Mouse (Mus musculus) E14TG2a.4 (cell line): ENCODE results near the gene Calm1.
A peak's percentile ranks its signal among the peaks of the same experiment; 100 is the strongest.
"Not testable (repeated sequence)": the region's sequence is repeated elsewhere in the genome, so short reads cannot be mapped to it uniquely, and the experiment has no call there.

ENCODE experiments used
- H3K27me3 ChIP-seq: 2 replicates; pipeline ENCODE4 v1.6.1; 2014; ENCODE audit warnings: low read length, control low read depth; ENCODE audit not compliant: insufficient read depth
- H3K36me3 ChIP-seq: 2 replicates; pipeline ENCODE4 v1.6.1; 2014; ENCODE audit warnings: low read length, control low read depth; ENCODE audit not compliant: insufficient read depth
- H3K4me1 ChIP-seq: replicated peaks from 2 replicates; pipeline ENCODE4 v1.6.1; 2014; ENCODE audit warnings: low read depth, low read length, control low read depth
- H3K4me3 ChIP-seq: replicated peaks from 2 replicates; pipeline ENCODE4 v1.5.1; 2014; ENCODE audit warnings: mild to moderate bottlenecking, low read length
- H3K9me3 ChIP-seq: 2 replicates; pipeline ENCODE4 v1.6.1; 2014; ENCODE audit warnings: low read length, control low read depth
- CTCF ChIP-seq: conservative IDR thresholded peaks from 2 replicates; pipeline ENCODE4 v1.5.1; 2014; ENCODE audit warnings: low read length
- NANOG ChIP-seq: IDR thresholded peaks from 2 replicates; pipeline ENCODE4 v1.6.1; 2014; ENCODE audit warnings: borderline replicate concordance, low read length, mixed read lengths
- POU5F1 ChIP-seq: IDR thresholded peaks from 2 replicates; pipeline ENCODE4 v1.6.1; 2014; ENCODE audit warnings: low read length, borderline replicate concordance

The Calm1 gene

GRCm38 (mm10) chr12:100167931-100168871 is 31.0 kb upstream of the Calm1 start:
- Histone ChIP-seq H3K9me3 (no peaks in the 10 kb centered on the region), H3K27me3 (no peaks in the 10 kb centered on the region), H3K36me3 (no peaks in the 10 kb centered on the region), H3K4me3 (peak overlapping the region; percentile 69), H3K4me1 (peaks cover 42% of the 10 kb centered on the region)
- TF ChIP-seq POU5F1 (no peak), CTCF (no peak), NANOG (no peak)

- no peaks in the 10 kb centered on the region for H3K36me3 ChIP-seq
- peaks cover 29% of the 10 kb centered on the region for H3K4me1 ChIP-seq
- TF ChIP-seq NANOG, result no peak
- no peak for TF ChIP-seq CTCF
- TF ChIP-seq POU5F1, result no peak
- no peaks in the 10 kb centered on the region for H3K27me3 ChIP-seq
- no peaks in the 10 kb centered on the region for H3K9me3 ChIP-seq
- no peak overlapping the region for H3K4me3 ChIP-seq
Observed at GRCm38 (mm10) chr12:100172481-100172880, 26.8 kb upstream of the Calm1 start.

GRCm38 (mm10) chr12:100176469-100177056 is 22.7 kb upstream of the Calm1 start:
- Histone ChIP-seq H3K27me3 (no peaks in the 10 kb centered on the region), H3K9me3 (no peaks in the 10 kb centered on the region), H3K4me1 (peaks cover 8% of the 10 kb centered on the region), H3K4me3 (no peak overlapping the region), H3K36me3 (no peaks in the 10 kb centered on the region)
- TF ChIP-seq NANOG (no peak), CTCF (no peak), POU5F1 (no peak)

- Histone ChIP-seq H3K9me3 (no peaks in the 10 kb centered on the region), H3K4me1 (peaks cover 23% of the 10 kb centered on the region), H3K4me3 (no peak overlapping the region), H3K36me3 (no peaks in the 10 kb centered on the region), H3K27me3 (no peaks in the 10 kb centered on the region)
- no peak for TF ChIP-seq CTCF
- no peak for TF ChIP-seq NANOG
- no peak for TF ChIP-seq POU5F1
Observed at GRCm38 (mm10) chr12:100178898-100179440, 20.3 kb upstream of the Calm1 start.

- TF ChIP-seq CTCF, result no peak
- no peak for TF ChIP-seq POU5F1
- no peak for TF ChIP-seq NANOG
- Histone ChIP-seq H3K4me3 (peak overlapping the region; percentile 78), H3K27me3 (no peaks in the 10 kb centered on the region), H3K4me1 (peaks cover 35% of the 10 kb centered on the region), H3K9me3 (no peaks in the 10 kb centered on the region), H3K36me3 (no peaks in the 10 kb centered on the region)
Observed at GRCm38 (mm10) chr12:100180802-100181201, 18.4 kb upstream of the Calm1 start.

- Histone ChIP-seq H3K9me3 (no peaks in the 10 kb centered on the region), H3K4me3 (no peak overlapping the region), H3K4me1 (peaks cover 45% of the 10 kb centered on the region), H3K36me3 (no peaks in the 10 kb centered on the region), H3K27me3 (no peaks in the 10 kb centered on the region)
- TF ChIP-seq CTCF (peak; percentile 74), POU5F1 (no peak)
Observed at GRCm38 (mm10) chr12:100182676-100183075, 16.6 kb upstream of the Calm1 start.

- Histone ChIP-seq H3K36me3 (no peaks in the 10 kb centered on the region), H3K4me1 (peaks cover 52% of the 10 kb centered on the region), H3K9me3 (no peaks in the 10 kb centered on the region), H3K4me3 (no peak overlapping the region), H3K27me3 (no peaks in the 10 kb centered on the region)
- TF ChIP-seq CTCF (no peak), POU5F1 (no peak), NANOG (no peak)
Observed at GRCm38 (mm10) chr12:100183970-100184369, 15.3 kb upstream of the Calm1 start.

GRCm38 (mm10) chr12:100184976-100185375 is 14.3 kb upstream of the Calm1 start:
- not testable (repeated sequence) for H3K27me3 ChIP-seq, H3K4me3 ChIP-seq, H3K36me3 ChIP-seq, H3K9me3 ChIP-seq
- peaks cover 52% of the 10 kb centered on the region for H3K4me1 ChIP-seq
- TF ChIP-seq CTCF, result peak; percentile 14; the same call in 1 of the 2 replicates
